Mouse (Mus musculus): ENCODE data around the gene Pnrc1. TPM values are rescaled to one million over a fixed set of nuclear protein-coding genes. Genes with fewer than 3 reads are reported as not detected.
"Not testable (repeated sequence)": the region's sequence is repeated elsewhere in the genome, so short reads cannot be mapped to it uniquely, and the experiment has no call there.

The Pnrc1 gene
- 182 and 195 TPM in 2 replicates for polyA plus RNA-seq (2015; fragmentation: Nextera tagmentation; extraction: Ambion mirVana)

- no peak for DNase-seq (ENCODE audit: low spot score)
These were observed at the start of gene Pnrc1 for GRCm38 (mm10) chr4:33290002-33290401. Gene Pnrc1, minus strand, starts transcription at chr4:33290163.

GRCm38 (mm10) chr4:33337999-33338398 is 48.0 kb upstream of the Pnrc1 start:
- DNase-seq (ENCODE audit: low spot score) = no peak

GRCm38 (mm10) chr4:33332956-33333455 is 43.0 kb upstream of the Pnrc1 start:
- no peak for DNase-seq (ENCODE audit: low spot score)

- no peak for DNase-seq (ENCODE audit: low spot score)
These were observed 41.2 kb upstream of the Pnrc1 start for GRCm38 (mm10) chr4:33331147-33331546.

GRCm38 (mm10) chr4:33315840-33316239 is 25.9 kb upstream of the Pnrc1 start:
- peak; percentile 55 for DNase-seq (ENCODE audit: low spot score)

- DNase-seq (ENCODE audit: low spot score) = not testable (repeated sequence)
These were observed 24.2 kb upstream of the Pnrc1 start for GRCm38 (mm10) chr4:33314150-33314549.

- DNase-seq (ENCODE audit: low spot score) = no peak
These were observed 21.0 kb upstream of the Pnrc1 start for GRCm38 (mm10) chr4:33310840-33311437.

- peak; percentile 98 for DNase-seq (ENCODE audit: low spot score)
These were observed 20.1 kb upstream of the Pnrc1 start, which contains the start of gene Rngtt for GRCm38 (mm10) chr4:33309764-33310757. Gene Rngtt, plus strand, starts transcription at chr4:33310311.

GRCm38 (mm10) chr4:33307146-33307545 is 17.2 kb upstream of the Pnrc1 start:
- DNase-seq (ENCODE audit: low spot score) = peak; percentile 24

GRCm38 (mm10) chr4:33303057-33303456 is 13.1 kb upstream of the Pnrc1 start:
- DNase-seq (ENCODE audit: low spot score) = no peak

GRCm38 (mm10) chr4:33300891-33301665 is 11.1 kb upstream of the Pnrc1 start:
- DNase-seq (ENCODE audit: low spot score) = not testable (repeated sequence)

- peak; percentile 75 for DNase-seq (ENCODE audit: low spot score)
These were observed 2.7 kb upstream of the Pnrc1 start for GRCm38 (mm10) chr4:33292409-33293370.

- no peak for DNase-seq (ENCODE audit: low spot score)
These were observed 915 bp upstream of the Pnrc1 start for GRCm38 (mm10) chr4:33290878-33291277.

GRCm38 (mm10) chr4:33289106-33289650 is 785 bp downstream of the Pnrc1 start:
- no peak for DNase-seq (ENCODE audit: low spot score)

GRCm38 (mm10) chr4:33285448-33285847 is 4.5 kb downstream of the Pnrc1 start:
- no peak for DNase-seq (ENCODE audit: low spot score)

GRCm38 (mm10) chr4:33284083-33284880 is 5.7 kb downstream of the Pnrc1 start:
- DNase-seq (ENCODE audit: low spot score) = no peak

GRCm38 (mm10) chr4:33281891-33282685 is 7.9 kb downstream of the Pnrc1 start:
- no peak for DNase-seq (ENCODE audit: low spot score)

- DNase-seq (ENCODE audit: low spot score) = no peak
These were observed 16.5 kb downstream of the Pnrc1 start for GRCm38 (mm10) chr4:33273437-33273836.
